Mouse (Mus musculus) MEL (cell line): ENCODE data around the gene Tox3. TPM values are rescaled to one million over a fixed set of nuclear protein-coding genes. Genes with fewer than 3 reads are reported as not detected.

ENCODE experiments used
- DNase-seq: peaks from one replicate; pipeline ENCODE4 v3.0.0; 2011; ENCODE audit warnings: low read depth, low spot score
- H3K27ac ChIP-seq: 2 replicates; pipeline ENCODE4 v1.5.1; 2012; ENCODE audit warnings: low read depth, mild to moderate bottlenecking, control low read depth, low read length, moderate library complexity; ENCODE audit not compliant: control insufficient read depth
- H3K27me3 ChIP-seq, 2 experiments: fragments of 150-350 bp in 1 of 2; sonication (generic) in 1 of 2; 2 replicates each; pipeline ENCODE4 v1.6.1; 2012; ENCODE audit warnings: low read length in 2 of 2, mild to moderate bottlenecking in 2 of 2, improper control_type of control experiment in 1 of 2, moderate library complexity in 1 of 2; ENCODE audit not compliant: insufficient read depth in 2 of 2, control insufficient read depth in 1 of 2
- H3K36me3 ChIP-seq, 2 experiments: 2 replicates each; pipeline ENCODE4 v1.6.1; 2012 to 2014; ENCODE audit warnings: low read length in 2 of 2, improper control_type of control experiment in 1 of 2, inconsistent platforms in 1 of 2, mild to moderate bottlenecking in 1 of 2; ENCODE audit not compliant: insufficient read depth in 2 of 2, control insufficient read depth in 1 of 2
- H3K4me1 ChIP-seq, 2 experiments: fragments of 150-350 bp in 1 of 2; sonication (generic) in 1 of 2; 2 replicates each; pipeline ENCODE4 v1.6.1; 2012; ENCODE audit warnings: low read length in 2 of 2, improper control_type of control experiment in 1 of 2, mild to moderate bottlenecking in 1 of 2; ENCODE audit not compliant: insufficient read depth in 2 of 2, control insufficient read depth in 1 of 2
- H3K4me3 ChIP-seq, 2 experiments: fragments of 150-350 bp in 1 of 2; sonication (generic) in 1 of 2; 2 replicates each; pipeline ENCODE4 v1.5.1; 2012; ENCODE audit warnings: low read depth in 2 of 2, low read length in 2 of 2, mild to moderate bottlenecking in 2 of 2, moderate library complexity in 2 of 2, control low read depth in 1 of 2, improper control_type of control experiment in 1 of 2; ENCODE audit not compliant: control insufficient read depth in 1 of 2, insufficient read depth in 1 of 2
- H3K79me2 ChIP-seq: 2 replicates; pipeline ENCODE4 v1.6.1; 2012; ENCODE audit warnings: mild to moderate bottlenecking, low read length, moderate library complexity; ENCODE audit not compliant: control insufficient read depth, poor library complexity, insufficient read depth
- H3K9ac ChIP-seq: 2 replicates; pipeline ENCODE4 v1.6.1; 2012; ENCODE audit warnings: low read depth, mild to moderate bottlenecking, control low read depth, low read length, moderate library complexity; ENCODE audit not compliant: control insufficient read depth, poor library complexity, severe bottlenecking
- H3K9me3 ChIP-seq: fragments of 150-350 bp; sonication (generic); replicated peaks from 2 replicates; pipeline ENCODE4 v1.6.1; 2012; ENCODE audit warnings: mild to moderate bottlenecking, low read length, improper control_type of control experiment, moderate library complexity; ENCODE audit not compliant: insufficient read depth
- BHLHE40 ChIP-seq: IDR thresholded peaks from 2 replicates; pipeline ENCODE4 v1.6.1; 2012; ENCODE audit warnings: low read depth, mild to moderate bottlenecking, inconsistent platforms, low read length, improper control_type of control experiment, borderline replicate concordance
- CTCF ChIP-seq, 3 experiments: IDR thresholded peaks in 2 of 3; conservative IDR thresholded peaks in 1 of 3; 2 replicates each; pipeline ENCODE4 v1.5.1; 2011 to 2012; ENCODE audit warnings: low read length in 3 of 3, low read depth in 2 of 3, mild to moderate bottlenecking in 2 of 3, improper control_type of control experiment in 1 of 3, inconsistent platforms in 1 of 3, mixed read lengths in 1 of 3, moderate library complexity in 1 of 3; ENCODE audit not compliant: control insufficient read depth in 1 of 3, insufficient read depth in 1 of 3, poor library complexity in 1 of 3, severe bottlenecking in 1 of 3
- EP300 ChIP-seq, 2 experiments: IDR thresholded peaks; 2 replicates each; pipeline ENCODE4 v1.6.1; 2011; ENCODE audit warnings: improper control_type of control experiment in 2 of 2, low read length in 2 of 2, low read depth in 1 of 2, mild to moderate bottlenecking in 1 of 2
- ETS1 ChIP-seq: IDR thresholded peaks from 2 replicates; pipeline ENCODE4 v1.6.1; 2012; ENCODE audit warnings: low read depth, mild to moderate bottlenecking, inconsistent platforms, low read length, improper control_type of control experiment, moderate library complexity
- GABPA ChIP-seq: IDR thresholded peaks from 2 replicates; pipeline ENCODE4 v1.6.1; 2012; ENCODE audit warnings: low read depth, mild to moderate bottlenecking, inconsistent platforms, low read length, improper control_type of control experiment, moderate library complexity
- GATA1 ChIP-seq: IDR thresholded peaks from 2 replicates; pipeline ENCODE4 v1.6.1; 2011; ENCODE audit warnings: low read depth, low read length, improper control_type of control experiment
- JUND ChIP-seq: IDR thresholded peaks from 2 replicates; pipeline ENCODE4 v1.6.1; 2011; ENCODE audit warnings: low read depth, mild to moderate bottlenecking, improper control_type of control experiment, low read length
- KAT2A ChIP-seq: conservative IDR thresholded peaks from 2 replicates; pipeline ENCODE4 v1.6.1; 2012; ENCODE audit warnings: low read depth, low read length, improper control_type of control experiment, inconsistent platforms
- MAZ ChIP-seq: IDR thresholded peaks from 2 replicates; pipeline ENCODE4 v1.6.1; 2012; ENCODE audit warnings: low read depth, mild to moderate bottlenecking, inconsistent platforms, low read length, improper control_type of control experiment
- MEF2A ChIP-seq: IDR thresholded peaks from 2 replicates; pipeline ENCODE4 v1.6.1; 2014; ENCODE audit warnings: low read depth, mild to moderate bottlenecking, inconsistent platforms, low read length, improper control_type of control experiment; ENCODE audit not compliant: poor library complexity, insufficient replicate concordance, severe bottlenecking; ENCODE audit errors: extremely low read depth
- MYC ChIP-seq: IDR thresholded peaks from 2 replicates; pipeline ENCODE4 v1.6.1; 2011; ENCODE audit warnings: low read depth, mild to moderate bottlenecking, low read length, improper control_type of control experiment, moderate library complexity
- NELFE ChIP-seq: IDR thresholded peaks from 2 replicates; pipeline ENCODE4 v1.6.1; 2011; ENCODE audit warnings: low read depth, low read length, improper control_type of control experiment
- NRF1 ChIP-seq: IDR thresholded peaks from 2 replicates; pipeline ENCODE4 v1.6.1; 2014; ENCODE audit warnings: low read depth, mild to moderate bottlenecking, inconsistent platforms, low read length, improper control_type of control experiment, moderate library complexity; ENCODE audit not compliant: poor library complexity, insufficient read depth, severe bottlenecking
- POLR2A ChIP-seq, 2 experiments: IDR thresholded peaks; 2 replicates each; pipeline ENCODE4 v1.6.1; 2011 to 2012; ENCODE audit warnings: low read length in 2 of 2, mild to moderate bottlenecking in 2 of 2, control low read depth in 1 of 2, improper control_type of control experiment in 1 of 2, low read depth in 1 of 2, moderate library complexity in 1 of 2; ENCODE audit not compliant: control insufficient read depth in 1 of 2, insufficient read depth in 1 of 2, poor library complexity in 1 of 2
- POLR2AphosphoS5 ChIP-seq: IDR thresholded peaks from 2 replicates; pipeline ENCODE4 v1.6.1; 2012; ENCODE audit warnings: low read depth, borderline replicate concordance, mild to moderate bottlenecking, inconsistent platforms, low read length, moderate library complexity, mixed read lengths
- RAD21 ChIP-seq: IDR thresholded peaks from 2 replicates; pipeline ENCODE4 v1.6.1; 2011; ENCODE audit warnings: mild to moderate bottlenecking, low read depth, low read length, improper control_type of control experiment
- SIN3A ChIP-seq: IDR thresholded peaks from 2 replicates; pipeline ENCODE4 v1.6.1; 2012; ENCODE audit warnings: low read length, improper control_type of control experiment, inconsistent platforms
- SMC3 ChIP-seq: IDR thresholded peaks from 2 replicates; pipeline ENCODE4 v1.6.1; 2011; ENCODE audit warnings: low read depth, low read length, improper control_type of control experiment
- TAL1 ChIP-seq: IDR thresholded peaks from 2 replicates; pipeline ENCODE4 v1.6.1; 2012; ENCODE audit warnings: mild to moderate bottlenecking, inconsistent platforms, low read length, moderate library complexity, mixed read lengths
- TCF12 ChIP-seq: IDR thresholded peaks from 2 replicates; pipeline ENCODE4 v1.6.1; 2014; ENCODE audit warnings: low read depth, mild to moderate bottlenecking, inconsistent platforms, low read length, improper control_type of control experiment, moderate library complexity
- UBTF ChIP-seq: IDR thresholded peaks from 2 replicates; pipeline ENCODE4 v1.6.1; 2012; ENCODE audit warnings: low read depth, mild to moderate bottlenecking, inconsistent platforms, low read length, improper control_type of control experiment, moderate library complexity, borderline replicate concordance; ENCODE audit not compliant: insufficient read depth
- USF1 ChIP-seq: IDR thresholded peaks from 2 replicates; pipeline ENCODE4 v1.6.1; 2014; ENCODE audit warnings: low read depth, mild to moderate bottlenecking, inconsistent platforms, low read length, improper control_type of control experiment, moderate library complexity
- USF2 ChIP-seq, 2 experiments: IDR thresholded peaks; 2 replicates each; pipeline ENCODE4 v1.6.1; 2011 to 2012; ENCODE audit warnings: improper control_type of control experiment in 2 of 2, low read length in 2 of 2, borderline replicate concordance in 1 of 2, inconsistent platforms in 1 of 2, low read depth in 1 of 2, mild to moderate bottlenecking in 1 of 2; ENCODE audit not compliant: insufficient read depth in 1 of 2
- ZC3H11A ChIP-seq: IDR thresholded peaks from 2 replicates; pipeline ENCODE4 v1.6.1; 2012; ENCODE audit warnings: low read depth, mild to moderate bottlenecking, inconsistent platforms, low read length, improper control_type of control experiment
- ZKSCAN1 ChIP-seq: IDR thresholded peaks from 2 replicates; pipeline ENCODE4 v1.6.1; 2012; ENCODE audit warnings: low read depth, mild to moderate bottlenecking, inconsistent platforms, low read length, improper control_type of control experiment, moderate library complexity
- ZMIZ1 ChIP-seq: IDR thresholded peaks from 2 replicates; pipeline ENCODE4 v1.6.1; 2012; ENCODE audit warnings: low read depth, mild to moderate bottlenecking, inconsistent platforms, low read length, improper control_type of control experiment, moderate library complexity
- polyA plus RNA-seq, 2 experiments: library from polyadenylated mRNA; stranded (reverse) in 1 of 2; unstranded in 1 of 2; fragments of >175 nt in 1 of 2; fragments of >200 nt in 1 of 2; gene quantifications; 2 replicates each; pipeline versions ENCODE4 v1.2.1 to v1.2.4; 2012; ENCODE audit warnings: low replicate concordance in 2 of 2, low read depth in 1 of 2; ENCODE audit not compliant: insufficient read length in 2 of 2, insufficient read depth in 1 of 2, missing spikeins in 1 of 2
- total RNA-seq: library from RNA; depleted of rRNA; stranded (reverse); fragments of 300-350 nt; gene quantifications from 2 replicates; pipeline ENCODE4 v1.2.3, GENCODE M21; 2012

Gene Tox3
- total and polyA plus RNA-seq, 3 experiments: not detected

GRCm38 (mm10) chr8:90352991-90353390, 4.8 kb upstream of the Tox3 start:
- no peak for DNase-seq
- H3K27me3 ChIP-seq: no peaks in the 10 kb centered on the region
- no peak overlapping the region for H3K4me3 ChIP-seq
- H3K4me1 ChIP-seq: no peaks in the 10 kb centered on the region
- H3K27ac ChIP-seq: no peak overlapping the region
- no peaks in the 10 kb centered on the region for H3K36me3 ChIP-seq
- no peaks in the 10 kb centered on the region for H3K79me2 ChIP-seq
- H3K9me3 ChIP-seq: no peaks in the 10 kb centered on the region
- TF ChIP-seq TAL1 (no peak), KAT2A (no peak), RAD21 (no peak), ZMIZ1 (no peak), ETS1 (no peak), POLR2AphosphoS5 (no peak), EP300 (IDR thresholded peaks at IDR 0.05; ENCODE audit: low read depth in 1 of 2, low read length in 2 of 2) (no peak), SIN3A (no peak), TCF12 (no peak), ZKSCAN1 (no peak), SMC3 (no peak), GATA1 (no peak), ZC3H11A (no peak), USF2 (IDR thresholded peaks at IDR 0.05; ENCODE audit: borderline replicate concordance in 1 of 2, insufficient read depth in 1 of 2, low read depth in 1 of 2, low read length in 2 of 2) (no peak)
- TF ChIP-seq, all 39 proteins: peak for 0
- H3K9ac ChIP-seq: no peak overlapping the region

DNA sequence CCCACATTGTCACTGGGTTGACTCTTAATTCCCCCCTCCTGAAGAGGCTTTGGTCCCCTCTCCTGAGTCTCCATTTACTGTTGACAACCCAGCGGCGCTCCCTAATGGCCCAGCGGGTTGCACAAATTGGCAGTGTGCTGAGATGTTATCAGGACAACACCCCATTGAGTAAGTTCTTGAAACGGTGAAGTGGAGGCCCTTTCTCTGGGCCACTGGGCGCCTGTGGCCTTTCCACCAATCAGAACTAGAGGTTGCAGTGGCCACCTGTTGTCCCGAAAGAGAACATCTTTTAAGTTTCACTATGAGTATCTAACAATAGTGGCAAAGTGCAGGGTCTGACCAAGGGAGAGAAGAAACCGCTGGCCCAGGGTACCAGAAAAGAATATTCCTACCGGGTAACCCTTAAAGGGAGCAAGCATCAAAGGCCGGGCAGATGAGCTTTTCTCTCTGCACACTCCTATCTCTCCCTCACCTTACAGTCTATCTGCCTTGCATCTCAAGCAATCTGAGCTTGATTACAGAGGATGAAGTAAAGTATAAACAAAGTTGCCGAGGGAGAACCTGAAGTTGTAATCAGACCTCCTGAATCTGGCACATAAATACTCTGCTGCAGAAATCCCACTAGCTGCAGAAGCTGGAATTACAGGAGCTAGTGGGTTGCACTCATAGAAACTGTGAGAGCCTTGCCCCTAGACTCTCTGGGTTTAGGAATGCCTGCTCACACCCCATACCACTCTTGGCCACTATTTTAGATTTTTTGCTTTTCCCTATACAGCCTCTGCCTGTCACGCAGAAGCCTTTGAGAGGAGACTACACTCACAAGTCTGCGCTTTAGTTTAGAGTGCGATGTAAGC, 1.8 kb upstream of the Tox3 start:
- H3K9me3 ChIP-seq: no peaks in the 10 kb centered on the region
- TF ChIP-seq MAZ: no peak
- TF ChIP-seq MYC: no peak
- TF ChIP-seq USF1: no peak
- no peak for TF ChIP-seq BHLHE40
- TF ChIP-seq NELFE: no peak
- TF ChIP-seq EP300 (IDR thresholded peaks at IDR 0.05; ENCODE audit: low read depth in 1 of 2, low read length in 2 of 2): no peak
- TF ChIP-seq RAD21: no peak
- no peak for TF ChIP-seq POLR2AphosphoS5
- no peak for TF ChIP-seq POLR2A (IDR thresholded peaks at IDR 0.05; ENCODE audit: control insufficient read depth in 1 of 2, insufficient read depth in 1 of 2, low read depth in 1 of 2, low read length in 2 of 2, poor library complexity in 1 of 2)
- no peak for TF ChIP-seq NRF1
- TF ChIP-seq UBTF: no peak
- no peak for TF ChIP-seq MEF2A
- TF ChIP-seq SIN3A: no peak
- no peak for TF ChIP-seq GABPA
- TF ChIP-seq JUND: no peak
- no peak for TF ChIP-seq CTCF (IDR thresholded peaks at IDR 0.05 in 2 of 3, conservative IDR thresholded peaks at IDR 0.05 in 1 of 3; ENCODE audit: control insufficient read depth in 1 of 3, insufficient read depth in 1 of 3, low read depth in 2 of 3, low read length in 3 of 3, poor library complexity in 1 of 3, severe bottlenecking in 1 of 3)
- no peaks in the 10 kb centered on the region for H3K27me3 ChIP-seq
- no peaks in the 10 kb centered on the region for H3K36me3 ChIP-seq
- H3K27ac ChIP-seq: no peak overlapping the region
- H3K4me1 ChIP-seq: no peaks in the 10 kb centered on the region
- no peaks in the 10 kb centered on the region for H3K79me2 ChIP-seq
- DNase-seq: no peak
- H3K4me3 ChIP-seq: no peak overlapping the region
- H3K9ac ChIP-seq: no peak overlapping the region
